Mouse (Mus musculus) heart, embryonic 11.5 days (tissue): ENCODE measurements around the gene Gm21119. TPM values are rescaled to one million over a fixed set of nuclear protein-coding genes. Genes with fewer than 3 reads are reported as not detected.
"Not testable (repeated sequence)": the region's sequence is repeated elsewhere in the genome, so short reads cannot be mapped to it uniquely, and the experiment has no call there.

Experiments
- ATAC-seq: fragments of 200-750 bp; cut with Nextera tagmentation; replicated peaks from 2 replicates; pipeline ENCODE4 v1.8.0; 2017; ENCODE audit warnings: moderate library complexity; ENCODE audit not compliant: insufficient number of reproducible peaks, low FRiP score, low TSS enrichment
- H3K27ac ChIP-seq: fragments of 300-500 bp; sonication (generic); 2 replicates; pipeline ENCODE4 v1.5.1; 2014; ENCODE audit warnings: mild to moderate bottlenecking, low read depth, low read length
- H3K27me3 ChIP-seq: fragments of 300-500 bp; sonication (generic); 2 replicates; pipeline ENCODE4 v1.6.1; 2014; ENCODE audit warnings: mild to moderate bottlenecking, low read length, mixed read lengths; ENCODE audit not compliant: control insufficient read depth, insufficient read depth
- H3K36me3 ChIP-seq: fragments of 300-500 bp; sonication (generic); 2 replicates; pipeline ENCODE4 v1.6.1; 2014; ENCODE audit warnings: mild to moderate bottlenecking, low read length, moderate library complexity, mixed read lengths; ENCODE audit not compliant: control insufficient read depth, insufficient read depth
- H3K4me1 ChIP-seq: fragments of 300-500 bp; sonication (generic); 2 replicates; pipeline ENCODE4 v1.6.1; 2014; ENCODE audit warnings: low read length; ENCODE audit not compliant: control insufficient read depth, insufficient read depth
- H3K4me2 ChIP-seq: fragments of 300-500 bp; sonication (generic); 2 replicates; pipeline ENCODE4 v1.6.1; 2014; ENCODE audit warnings: mild to moderate bottlenecking, moderate library complexity
- H3K4me3 ChIP-seq: fragments of 300-500 bp; sonication (generic); 2 replicates; pipeline ENCODE4 v1.5.1; 2014; ENCODE audit warnings: low read depth, low read length
- H3K9ac ChIP-seq: fragments of 300-500 bp; sonication (generic); 2 replicates; pipeline ENCODE4 v1.6.1; 2014; ENCODE audit warnings: mild to moderate bottlenecking, low read depth, low read length, moderate library complexity
- H3K9me3 ChIP-seq: fragments of 300-500 bp; sonication (generic); replicated peaks from 2 replicates; pipeline ENCODE4 v1.6.1; 2016; ENCODE audit warnings: low read length; ENCODE audit not compliant: control insufficient read depth
- WGBS: fragments of 180-500 bp; shearing (Covaris S2); extraction: QIAGEN DNeasy Blood & Tissue Kit; methylation state at CpG from one replicate; pipeline ENCODE4 v1.1.7; 2014; ENCODE audit not compliant: insufficient replicate concordance; 5-methylcytosine and 5-hydroxymethylcytosine counted together
- polyA plus RNA-seq: library from polyadenylated mRNA; unstranded; fragments of >200 nt; fragmentation: Nextera tagmentation; extraction: Ambion mirVana; gene quantifications from 2 replicates; pipeline ENCODE4 v1.2.1, GENCODE M21; 2014

The Gm21119 gene
- 0.17 TPM in 1 of 2 replicates, not detected in the other for polyA plus RNA-seq

GRCm38 (mm10) chr8:20614619-20615018 is at the start of gene Gm21119:
Gene Gm21119 (plus strand): TSS chr8:20614919.
- not testable (repeated sequence) for H3K9ac ChIP-seq, H3K4me2 ChIP-seq, H3K36me3 ChIP-seq, H3K27ac ChIP-seq, H3K4me3 ChIP-seq, ATAC-seq, H3K4me1 ChIP-seq, H3K27me3 ChIP-seq, H3K9me3 ChIP-seq
- no CpG with 5 or more reads among the region's 2 CpGs for WGBS

- H3K4me1 ChIP-seq: not testable (repeated sequence)
These were observed 48.0 kb upstream of the Gm21119 start for GRCm38 (mm10) chr8:20566753-20567152.

GRCm38 (mm10) chr8:20581081-20581480 is 33.6 kb upstream of the Gm21119 start:
- H3K27ac ChIP-seq, H3K9ac ChIP-seq, ATAC-seq, H3K4me1 ChIP-seq, H3K36me3 ChIP-seq, H3K9me3 ChIP-seq, H3K27me3 ChIP-seq, H3K4me2 ChIP-seq, H3K4me3 ChIP-seq: not testable (repeated sequence)
- 93% methylated on average over 3 of the region's 6 CpGs for WGBS

More at GRCm38 (mm10) chr8:20566753-20567152, 48.0 kb upstream of the Gm21119 start:
- not testable (repeated sequence) for H3K4me2 ChIP-seq, H3K36me3 ChIP-seq, H3K4me3 ChIP-seq, H3K9ac ChIP-seq, ATAC-seq, H3K27ac ChIP-seq, H3K27me3 ChIP-seq, H3K9me3 ChIP-seq
- WGBS: no CpG with 5 or more reads among the region's 1 CpGs

- H3K9ac ChIP-seq, H3K4me2 ChIP-seq, H3K27me3 ChIP-seq, H3K27ac ChIP-seq, ATAC-seq, H3K9me3 ChIP-seq, H3K4me1 ChIP-seq, H3K4me3 ChIP-seq, H3K36me3 ChIP-seq: not testable (repeated sequence)
- 72% methylated on average over 4 of the region's 6 CpGs for WGBS
These were observed 31.9 kb upstream of the Gm21119 start for GRCm38 (mm10) chr8:20582772-20583171.

DNA sequence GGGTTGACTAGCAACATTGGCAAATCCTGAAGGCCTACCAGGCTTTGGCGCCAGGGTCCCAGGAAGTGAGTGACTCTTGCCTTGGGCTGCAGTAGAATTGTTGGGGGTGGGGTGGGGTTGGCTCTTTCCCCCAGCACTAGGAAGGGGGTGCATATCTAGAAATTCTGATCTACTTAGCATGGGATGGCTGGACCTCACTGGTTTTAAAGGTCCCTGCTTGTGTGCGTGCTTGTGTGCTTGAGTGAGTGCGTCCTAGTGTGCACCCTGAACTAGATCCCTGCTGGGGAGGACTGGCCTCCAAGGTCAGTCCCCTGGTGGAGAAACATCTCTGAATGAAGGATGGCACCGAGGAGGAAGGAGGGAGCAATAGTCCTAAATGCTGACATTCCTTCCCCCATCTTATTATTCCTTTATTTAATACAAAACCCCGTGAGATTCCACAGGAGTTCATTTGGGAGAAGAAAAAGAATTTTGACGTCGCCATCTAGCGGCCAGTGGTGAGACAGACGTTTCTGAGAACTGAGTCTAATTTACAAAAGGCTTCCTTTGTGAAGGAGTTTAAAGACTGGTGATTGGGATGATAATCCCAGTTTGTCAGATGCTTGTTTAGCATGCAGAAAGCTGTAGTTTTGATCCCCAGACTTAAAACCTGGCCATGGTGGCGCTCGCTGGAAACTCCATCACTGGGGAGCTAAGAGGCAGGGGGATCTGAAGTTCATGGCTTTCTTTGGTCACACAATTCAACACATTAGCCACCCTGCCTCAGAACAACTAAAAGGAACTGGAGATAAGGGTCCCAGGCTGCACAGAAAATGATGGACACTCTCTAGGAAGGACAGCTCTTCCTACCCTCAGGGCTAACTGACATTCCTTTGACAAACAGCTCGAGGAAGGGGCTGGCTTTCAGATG is 26.2 kb upstream of the Gm21119 start:
- 35% methylated on average over 3 of the region's 12 CpGs for WGBS
- not testable (repeated sequence) for H3K27me3 ChIP-seq, H3K4me2 ChIP-seq, H3K36me3 ChIP-seq, H3K9me3 ChIP-seq, H3K4me3 ChIP-seq, H3K4me1 ChIP-seq, H3K9ac ChIP-seq, H3K27ac ChIP-seq
- ATAC-seq: 0 out of 2 replicates have a peak, but pooled peaks have one; percentile 57

DNA sequence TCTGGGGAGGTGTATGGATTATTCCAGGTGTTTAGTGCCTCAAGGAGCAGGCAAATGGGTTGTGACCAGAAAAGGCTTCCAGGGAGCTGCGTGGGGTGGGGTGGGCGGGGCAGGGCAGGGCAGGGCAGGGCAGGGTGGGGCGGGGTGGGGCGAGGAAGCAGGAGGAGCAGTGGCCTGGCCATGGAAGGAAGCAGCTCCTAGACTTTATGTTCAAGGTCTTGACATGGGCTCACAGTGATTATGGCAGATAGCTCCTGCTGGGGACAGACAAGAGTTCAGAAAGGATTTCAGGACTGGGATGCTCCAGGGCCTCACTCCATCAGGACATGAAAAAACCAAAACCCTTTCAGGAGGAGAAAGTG is 25.6 kb upstream of the Gm21119 start:
- not testable (repeated sequence) for H3K4me3 ChIP-seq, H3K27ac ChIP-seq, H3K9ac ChIP-seq, H3K9me3 ChIP-seq, H3K27me3 ChIP-seq, H3K4me1 ChIP-seq, H3K4me2 ChIP-seq, H3K36me3 ChIP-seq
- peak; percentile 63 for ATAC-seq
- 86% methylated on average over 1 of the region's 4 CpGs for WGBS

GRCm38 (mm10) chr8:20590117-20590997 is 24.4 kb upstream of the Gm21119 start:
- WGBS: 71% methylated on average over 3 of the region's 9 CpGs
- H3K36me3 ChIP-seq, ATAC-seq, H3K27me3 ChIP-seq, H3K4me3 ChIP-seq, H3K9me3 ChIP-seq, H3K27ac ChIP-seq, H3K4me2 ChIP-seq, H3K4me1 ChIP-seq, H3K9ac ChIP-seq: not testable (repeated sequence)

- not testable (repeated sequence) for H3K9ac ChIP-seq, H3K27ac ChIP-seq, H3K4me2 ChIP-seq, H3K27me3 ChIP-seq, ATAC-seq, H3K9me3 ChIP-seq, H3K4me3 ChIP-seq, H3K36me3 ChIP-seq, H3K4me1 ChIP-seq
- WGBS: 74% methylated on average over 3 of the region's 8 CpGs
These were observed 23.7 kb upstream of the Gm21119 start for GRCm38 (mm10) chr8:20591002-20591401.
